Mouse (Mus musculus) fibroblast of lung, adult 2 months (primary cell): ENCODE measurements at regions not wholly inside any gene's neighbourhood (a gene's known extent, or its start where the extent isn't known, plus 50 kb on each side); places are given as distances from the start of the nearest gene placed in this dataset.

Experiments used
- DNase-seq: peaks from one replicate; pipeline ENCODE4 v3.0.0-alpha.2; 2011; ENCODE audit warnings: low read depth

GRCm38 (mm10) chr13:5211659-5212058 lies 602.7 kb upstream of the Akr1e1 start:
- DNase-seq = no peak

- no peak for DNase-seq
Observed at GRCm38 (mm10) chr13:5229476-5229875, 620.5 kb upstream of the Akr1e1 start.

GRCm38 (mm10) chr13:5234232-5234631 lies 625.3 kb upstream of the Akr1e1 start:
- DNase-seq = no peak

GRCm38 (mm10) chr13:5235391-5235790 lies 625.9 kb upstream of the Klf6 start:
- no peak for DNase-seq

GRCm38 (mm10) chr13:5240541-5240940 lies 620.7 kb upstream of the Klf6 start:
- DNase-seq = no peak

- DNase-seq = no peak
Observed at GRCm38 (mm10) chr13:5242782-5243181, 618.5 kb upstream of the Klf6 start.

- peak; percentile 21 for DNase-seq
Observed at GRCm38 (mm10) chr13:5248671-5249391, 612.5 kb upstream of the Klf6 start.

GRCm38 (mm10) chr13:5257891-5258660 lies 603.2 kb upstream of the Klf6 start:
- DNase-seq = peak; percentile 30

GRCm38 (mm10) chr13:5259760-5260159 lies 601.5 kb upstream of the Klf6 start:
- DNase-seq = no peak

- no peak for DNase-seq
Observed at GRCm38 (mm10) chr13:5272506-5273192, 588.6 kb upstream of the Klf6 start.

GRCm38 (mm10) chr13:5276564-5276963 lies 584.7 kb upstream of the Klf6 start:
- DNase-seq = peak; percentile 53

- no peak for DNase-seq
Observed at GRCm38 (mm10) chr13:5289753-5290449, 571.4 kb upstream of the Klf6 start.

GRCm38 (mm10) chr13:5302141-5302540 lies 559.1 kb upstream of the Klf6 start:
- peak; percentile 65 for DNase-seq

GRCm38 (mm10) chr13:5306688-5307087 lies 554.6 kb upstream of the Klf6 start:
- no peak for DNase-seq

- DNase-seq = no peak
Observed at GRCm38 (mm10) chr13:5313297-5313696, 548.0 kb upstream of the Klf6 start.

- DNase-seq = no peak
Observed at GRCm38 (mm10) chr13:5315011-5315410, 546.3 kb upstream of the Klf6 start.

GRCm38 (mm10) chr13:5317941-5318856 lies 543.1 kb upstream of the Klf6 start:
- DNase-seq = no peak

- DNase-seq = peak; percentile 72
Observed at GRCm38 (mm10) chr13:5345712-5346111, 515.6 kb upstream of the Klf6 start.

GRCm38 (mm10) chr13:5347503-5348469 lies 513.5 kb upstream of the Klf6 start:
- DNase-seq = peak; percentile 80
